Mouse (Mus musculus): Measurements from ENCODE around the gene Nckipsd.

Gene Nckipsd

GRCm38 (mm10) chr9:108798508-108799075 lies 9.6 kb upstream of the Nckipsd start:
- no peak for DNase-seq (ENCODE audit: low read depth in 1 of 2, low spot score in 2 of 2)

- no peak for DNase-seq (ENCODE audit: low read depth in 1 of 2, low spot score in 2 of 2)
Measured at GRCm38 (mm10) chr9:108799564-108799963, 8.6 kb upstream of the Nckipsd start.

- no peak for DNase-seq (ENCODE audit: low read depth in 1 of 2, low spot score in 2 of 2)
Measured at GRCm38 (mm10) chr9:108805768-108806167, 2.4 kb upstream of the Nckipsd start.

GRCm38 (mm10) chr9:108806379-108806778 lies 1.8 kb upstream of the Nckipsd start:
- DNase-seq (ENCODE audit: low read depth in 1 of 2, low spot score in 2 of 2): no peak

GRCm38 (mm10) chr9:108806831-108807230 lies 1.3 kb upstream of the Nckipsd start:
- DNase-seq (ENCODE audit: low read depth in 1 of 2, low spot score in 2 of 2): no peak

- DNase-seq (ENCODE audit: low read depth in 1 of 2, low spot score in 2 of 2): no peak
Measured at GRCm38 (mm10) chr9:108807674-108808073, 494 bp upstream of the Nckipsd start.

- no peak for DNase-seq (ENCODE audit: low read depth in 1 of 2, low spot score in 2 of 2)
Measured at GRCm38 (mm10) chr9:108809188-108809587, 1.0 kb downstream of the Nckipsd start.

GRCm38 (mm10) chr9:108809723-108810122 lies 1.6 kb downstream of the Nckipsd start:
- DNase-seq (ENCODE audit: low read depth in 1 of 2, low spot score in 2 of 2): peak; percentile 28 to 43

GRCm38 (mm10) chr9:108810516-108810915 lies 2.3 kb downstream of the Nckipsd start:
- no peak for DNase-seq (ENCODE audit: low read depth in 1 of 2, low spot score in 2 of 2)

- DNase-seq (ENCODE audit: low read depth in 1 of 2, low spot score in 2 of 2): no peak
Measured at GRCm38 (mm10) chr9:108815557-108815956, 7.4 kb downstream of the Nckipsd start.

- no peak for DNase-seq (ENCODE audit: low read depth in 1 of 2, low spot score in 2 of 2)
Measured at GRCm38 (mm10) chr9:108819495-108819894, 11.3 kb downstream of the Nckipsd start.

GRCm38 (mm10) chr9:108820077-108820476 lies 11.9 kb downstream of the Nckipsd start:
- DNase-seq (ENCODE audit: low read depth in 1 of 2, low spot score in 2 of 2): no peak

GRCm38 (mm10) chr9:108824144-108824685 lies 16.0 kb downstream of the Nckipsd start:
- DNase-seq (ENCODE audit: low read depth in 1 of 2, low spot score in 2 of 2): no peak

- DNase-seq (ENCODE audit: low read depth in 1 of 2, low spot score in 2 of 2): no peak
Measured at GRCm38 (mm10) chr9:108824755-108825413, 16.7 kb downstream of the Nckipsd start.

GRCm38 (mm10) chr9:108825820-108826699 lies 17.9 kb downstream of the Nckipsd start, which contains the start of gene Celsr3:
Celsr3 (plus strand) TSS chr9:108826320.
- DNase-seq (ENCODE audit: low read depth in 1 of 2, low spot score in 2 of 2): no peak

GRCm38 (mm10) chr9:108826700-108827340 lies 18.7 kb downstream of the Nckipsd start:
- peak; percentile 41 to 78 for DNase-seq (ENCODE audit: low read depth in 1 of 2, low spot score in 2 of 2)

GRCm38 (mm10) chr9:108827454-108827853 lies 19.3 kb downstream of the Nckipsd start:
- no peak for DNase-seq (ENCODE audit: low read depth in 1 of 2, low spot score in 2 of 2)

- no peak for DNase-seq (ENCODE audit: low read depth in 1 of 2, low spot score in 2 of 2)
Measured at GRCm38 (mm10) chr9:108827906-108828305, 19.7 kb downstream of the Nckipsd start.

- peak; percentile 62 to 64 for DNase-seq (ENCODE audit: low read depth in 1 of 2, low spot score in 2 of 2)
Measured at GRCm38 (mm10) chr9:108831637-108832036, 23.5 kb downstream of the Nckipsd start.

- peak; percentile 80 to 86 for DNase-seq (ENCODE audit: low read depth in 1 of 2, low spot score in 2 of 2)
Measured at GRCm38 (mm10) chr9:108832390-108833108, 24.4 kb downstream of the Nckipsd start.
